Mouse (Mus musculus): ENCODE results near the gene Golm1.

Gene Golm1

DNA sequence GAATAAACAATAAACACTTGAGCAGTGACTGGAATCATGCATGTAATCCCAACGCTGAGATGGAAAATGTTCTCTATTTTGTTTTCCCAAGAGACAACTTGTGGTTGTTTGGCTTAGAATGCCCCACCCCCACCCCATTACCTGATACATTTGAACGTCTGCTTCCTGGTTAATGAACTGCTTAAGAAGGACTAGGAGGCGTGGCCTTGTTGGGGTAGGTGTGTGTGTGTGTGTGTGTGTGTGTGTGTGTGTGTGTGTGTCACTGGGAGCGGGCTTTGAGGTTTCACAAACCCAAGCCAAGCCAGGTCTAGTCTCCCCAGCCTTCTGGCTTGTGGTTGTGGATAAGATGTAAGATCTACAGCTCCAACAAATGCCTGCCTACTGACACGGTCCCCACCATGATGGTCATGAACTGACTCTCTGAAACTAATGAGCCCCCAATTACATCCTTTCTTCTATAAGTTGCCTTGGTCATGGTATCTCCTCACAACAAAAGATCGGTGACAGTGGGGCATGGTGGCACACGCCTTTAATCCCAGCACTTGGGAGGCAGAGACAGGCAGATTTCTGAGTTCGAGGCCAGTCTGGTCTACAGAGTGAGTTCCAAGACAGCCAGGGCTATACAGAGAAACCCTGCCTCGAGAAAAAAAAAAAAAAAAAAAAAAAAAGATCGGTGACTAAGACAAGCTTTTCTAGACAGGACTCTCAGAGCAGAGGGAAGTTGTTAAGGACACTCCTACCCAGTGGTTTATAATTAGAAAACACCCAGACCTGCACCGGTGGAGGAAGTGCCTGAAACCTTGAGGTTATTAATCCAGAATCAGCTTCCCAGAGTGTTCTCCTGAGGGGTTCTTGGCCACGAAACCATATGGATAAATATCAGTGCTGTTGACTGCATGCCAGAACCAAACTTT is 962 bp upstream of the Golm1 start:
- in situ Hi-C loops (cut with MboI) = no loop called here

DNA sequence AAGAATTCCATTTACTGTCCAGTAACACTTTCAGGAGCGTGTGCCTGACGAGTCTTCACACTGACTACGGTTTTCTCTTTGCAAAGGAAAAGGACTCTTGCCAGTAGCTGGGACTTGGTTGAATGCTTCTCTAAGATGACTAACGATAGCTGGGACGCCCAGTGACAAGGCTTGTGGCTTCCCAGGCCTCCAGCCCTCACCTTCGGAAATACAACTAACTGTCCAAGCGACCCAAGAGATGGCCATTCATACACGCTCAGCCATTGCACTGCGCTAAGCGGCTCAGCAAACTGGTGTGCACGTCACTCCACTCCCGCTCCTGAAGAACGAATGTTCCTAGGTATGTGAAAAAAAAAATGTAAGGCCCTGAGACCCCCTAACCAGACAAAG is 855 bp downstream of the Golm1 start:
- in situ Hi-C loops (cut with MboI) = no loop called here

DNA sequence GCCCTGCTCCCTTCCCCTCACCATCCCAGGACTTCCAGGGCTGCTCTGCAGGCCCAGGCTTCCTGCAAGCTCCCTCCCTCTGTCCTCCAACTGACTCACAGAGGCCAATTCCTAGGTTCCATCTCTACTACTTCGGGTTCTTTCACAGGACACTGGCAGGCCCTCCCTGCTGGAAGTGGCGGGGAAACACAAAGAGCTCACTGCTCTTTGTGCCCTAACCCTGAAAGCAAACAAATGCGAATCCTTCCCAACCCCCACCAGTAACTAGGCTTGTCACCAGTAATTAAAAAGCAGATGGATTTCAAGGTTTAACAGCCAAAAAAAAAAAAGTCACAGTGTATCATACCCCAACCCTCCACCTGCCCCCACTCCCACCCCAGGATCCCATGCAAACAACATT is 1.4 kb downstream of the Golm1 start:
- in situ Hi-C loops (cut with MboI) = no loop called here

DNA sequence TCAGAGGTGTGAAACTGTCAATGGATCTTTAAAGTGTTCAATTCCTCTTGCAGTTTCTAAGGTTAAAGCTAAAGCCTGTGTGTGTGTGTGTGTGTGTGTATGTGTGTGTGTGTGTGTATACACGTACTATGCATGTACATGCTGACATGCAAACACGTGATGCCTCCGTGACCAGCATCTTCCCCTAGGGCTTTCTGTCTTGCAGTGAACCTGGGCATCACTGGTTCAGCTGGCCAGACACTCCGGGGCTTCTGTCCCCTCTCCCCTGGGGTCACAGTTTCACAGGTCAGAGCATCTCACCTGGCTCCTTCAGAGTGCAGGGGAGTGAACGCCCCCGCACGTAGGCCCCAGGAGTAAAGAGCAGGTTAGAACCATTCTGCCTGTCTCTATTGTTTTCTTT is 2.0 kb downstream of the Golm1 start:
- in situ Hi-C loops (cut with MboI) = no loop called here

DNA sequence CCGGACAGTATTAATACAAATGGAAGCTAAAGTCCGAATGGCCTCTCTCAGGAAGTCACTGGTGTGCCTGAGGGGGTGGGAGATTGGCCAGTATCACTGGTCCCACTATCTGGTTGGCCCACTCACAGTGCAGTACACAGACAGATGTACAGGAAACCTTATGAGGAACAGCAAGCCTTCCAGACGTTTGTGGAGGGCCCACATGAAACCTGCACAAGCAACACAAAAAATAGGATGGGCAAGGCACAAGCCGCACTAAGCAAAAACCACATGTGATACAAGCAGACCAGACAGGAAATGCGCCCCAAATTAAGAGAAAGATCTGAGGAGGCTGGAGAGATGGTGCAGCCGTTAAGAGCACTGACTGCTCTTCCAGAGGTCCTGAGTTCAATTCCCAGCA is 3.4 kb downstream of the Golm1 start:
- in situ Hi-C loops (cut with MboI) = no loop called here

DNA sequence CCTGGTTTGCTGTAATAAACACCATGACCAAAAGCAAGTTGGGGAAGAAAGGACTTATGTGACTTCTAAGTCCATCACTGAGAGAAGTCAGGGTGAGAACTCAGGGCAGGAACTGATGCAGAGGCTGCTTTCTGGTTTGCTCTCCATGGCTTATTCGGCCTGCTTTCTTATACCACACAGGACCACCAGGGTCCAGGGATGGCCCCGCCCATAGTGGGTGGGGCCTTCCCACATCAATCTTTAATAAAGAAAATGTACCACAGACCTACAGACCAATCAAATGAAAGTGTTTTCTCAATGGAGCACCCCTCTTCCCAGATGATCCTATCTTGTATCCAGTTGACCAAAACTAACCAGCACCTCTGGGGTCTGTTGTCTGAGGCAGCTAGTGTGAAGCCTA is 4.1 kb downstream of the Golm1 start:
- in situ Hi-C loops (cut with MboI) = no loop called here

DNA sequence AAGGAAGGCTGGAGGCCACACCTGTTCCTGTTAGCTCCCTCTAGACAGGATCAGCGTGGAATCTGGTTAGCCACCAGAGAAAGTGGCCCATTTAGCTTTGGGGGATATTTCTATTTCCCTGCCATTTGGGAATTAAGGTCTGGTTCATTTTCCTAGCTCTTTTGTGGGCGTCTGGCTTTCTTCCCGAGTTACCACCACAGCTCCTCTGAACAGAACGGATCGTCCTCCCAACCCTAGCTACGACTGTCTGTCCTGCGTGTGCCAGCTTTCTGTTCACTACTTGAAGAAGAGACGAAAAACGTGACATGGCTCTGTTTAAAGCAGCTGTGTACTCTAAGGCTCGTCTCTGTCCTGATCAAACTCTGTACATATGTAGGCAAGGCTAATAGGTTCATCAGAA is 5.7 kb downstream of the Golm1 start:
- in situ Hi-C loops (cut with MboI) = no loop called here

DNA sequence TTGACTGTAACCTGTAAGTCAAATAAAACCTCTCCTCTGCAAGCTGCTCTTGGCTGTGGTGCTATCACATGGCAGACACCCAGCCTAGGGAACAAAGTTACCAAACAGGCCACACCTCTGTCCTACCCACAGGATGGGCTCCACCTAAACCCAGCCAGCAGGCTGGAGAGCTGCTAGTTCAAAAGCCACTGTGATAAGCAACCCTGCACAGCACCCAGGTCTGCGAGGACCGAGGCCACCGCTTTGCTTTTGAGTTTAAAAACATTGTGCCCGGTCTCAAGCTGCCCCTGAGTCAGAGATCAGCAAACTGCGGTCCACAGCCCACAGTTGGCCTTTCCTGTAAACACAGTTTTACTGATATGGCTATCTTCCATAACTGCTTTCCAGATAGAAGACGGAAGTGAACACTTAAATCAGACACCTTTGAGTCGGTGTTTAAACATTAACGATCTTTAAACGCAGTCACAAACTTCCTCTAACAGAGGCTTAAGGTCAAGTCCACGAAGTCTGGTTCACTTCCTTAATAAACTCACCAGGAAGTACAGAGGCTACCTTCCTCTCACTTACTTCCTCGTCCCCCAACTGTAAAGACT is 7.0 kb downstream of the Golm1 start:
- in situ Hi-C loops (cut with MboI) = no loop called here

DNA sequence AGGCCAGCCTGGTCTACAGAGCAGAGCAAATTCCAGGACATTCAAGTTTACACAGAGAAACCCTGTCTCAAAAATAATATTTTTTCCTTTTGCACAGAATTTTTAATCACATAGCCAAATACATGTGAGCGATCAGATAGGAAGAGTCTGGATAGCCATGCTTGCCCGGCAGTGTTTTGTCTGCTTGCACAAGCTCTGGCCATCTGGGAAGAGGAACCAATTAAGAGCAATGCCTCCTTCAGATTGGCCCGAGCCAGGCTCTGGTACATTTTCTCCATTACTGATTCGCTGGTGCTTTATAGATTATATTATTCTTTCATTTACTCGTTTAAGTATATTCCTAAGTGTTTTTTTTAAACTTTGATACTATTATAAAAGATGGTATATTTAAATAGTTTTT is 7.8 kb downstream of the Golm1 start:
- in situ Hi-C loops (cut with MboI) = no loop called here

DNA sequence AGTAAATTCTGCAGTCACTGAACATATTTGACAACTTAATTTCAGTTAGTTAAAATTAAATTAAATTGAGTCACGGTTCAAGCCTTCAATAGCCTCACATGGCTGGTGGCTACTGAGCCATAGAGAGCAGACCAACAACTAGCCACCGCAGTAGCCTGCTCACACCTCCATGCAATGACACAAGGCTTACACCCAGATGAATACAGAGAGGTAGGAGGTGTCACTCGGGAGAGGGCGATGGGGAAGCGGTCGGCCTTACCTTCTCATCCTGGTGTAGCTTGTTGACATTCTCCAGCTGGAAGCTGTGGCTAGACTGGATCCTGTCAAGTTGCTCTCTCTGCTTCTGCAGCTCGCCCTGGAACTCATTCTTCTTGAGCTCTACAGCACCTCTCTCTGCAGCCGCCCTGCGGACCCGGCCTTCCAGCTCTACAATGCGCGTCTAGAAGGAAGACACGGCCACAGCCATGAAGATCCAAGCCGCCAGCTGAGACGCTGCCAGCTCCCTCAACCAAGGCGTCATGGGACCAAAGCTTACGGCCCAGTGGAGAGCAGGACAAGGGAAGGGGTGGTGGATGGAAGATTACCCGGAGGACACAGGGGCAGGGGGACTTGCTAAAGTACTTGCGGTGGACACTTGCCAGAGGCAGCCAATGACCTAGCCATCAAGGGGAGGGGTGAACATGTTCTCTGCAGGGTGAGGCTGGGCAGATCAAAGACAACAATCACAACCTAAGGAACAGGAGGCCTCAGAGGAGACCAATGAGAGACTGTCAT is 11.5 kb downstream of the Golm1 start:
- in situ Hi-C loops (cut with MboI) = no loop called here

DNA sequence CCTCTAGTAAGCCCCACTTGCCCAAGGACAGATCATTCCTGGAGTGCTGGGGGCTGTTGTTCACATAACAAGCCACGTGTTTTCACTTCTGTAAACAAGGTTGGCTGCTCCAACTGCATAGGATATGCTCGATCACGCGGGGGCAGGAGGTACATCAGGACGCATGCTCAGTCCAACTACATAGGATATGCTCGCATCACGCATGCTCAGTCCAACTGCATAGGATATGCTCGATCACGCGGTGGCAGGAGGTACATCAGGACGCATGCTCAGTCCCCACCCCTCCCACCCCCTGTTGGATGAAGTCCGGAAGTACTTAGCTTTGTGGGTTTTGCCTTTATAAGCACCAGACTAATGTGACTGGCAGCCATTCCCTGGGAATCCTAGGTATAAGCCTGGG is 13.6 kb downstream of the Golm1 start:
- in situ Hi-C loops (cut with MboI) = no loop called here

DNA sequence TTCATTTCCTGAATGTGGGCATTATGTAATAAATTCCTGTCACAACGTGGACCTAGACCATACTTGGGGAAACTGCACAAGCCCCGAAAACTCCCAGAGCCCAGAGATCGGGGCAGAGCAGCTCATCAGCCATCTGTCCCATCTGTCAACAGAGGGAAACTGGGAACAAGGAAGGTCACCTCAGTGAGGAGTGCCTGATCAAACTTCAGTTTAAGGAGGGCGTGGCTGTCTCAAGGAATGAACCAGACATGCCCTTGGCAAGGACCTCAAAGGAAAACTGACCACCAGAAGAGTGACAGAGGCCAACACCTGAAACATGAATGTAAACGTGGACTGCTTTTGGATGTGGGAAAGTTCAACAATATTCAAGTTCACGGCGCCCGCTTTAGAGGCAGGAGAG is 14.2 kb downstream of the Golm1 start:
- in situ Hi-C loops (cut with MboI) = no loop called here

DNA sequence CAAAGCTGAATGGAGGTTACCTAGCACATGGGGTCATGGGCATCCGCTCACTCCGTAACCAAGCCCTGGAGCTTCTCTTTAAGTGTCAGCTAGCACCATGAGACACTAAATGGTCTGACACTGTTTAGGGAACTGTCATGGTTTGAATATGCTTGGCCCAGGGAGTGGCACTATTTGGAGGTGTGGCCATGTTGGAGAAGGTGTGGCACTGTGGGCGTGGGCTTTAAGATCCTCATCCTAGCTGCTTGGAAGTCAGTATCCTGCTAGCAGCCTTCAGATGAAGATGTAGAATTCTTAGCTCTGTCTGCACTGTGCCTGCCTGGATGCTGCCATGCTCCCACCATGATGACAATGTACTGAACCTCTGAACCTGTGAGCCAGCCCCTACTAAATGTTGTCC is 15.2 kb downstream of the Golm1 start:
- in situ Hi-C loops (cut with MboI) = no loop called here

DNA sequence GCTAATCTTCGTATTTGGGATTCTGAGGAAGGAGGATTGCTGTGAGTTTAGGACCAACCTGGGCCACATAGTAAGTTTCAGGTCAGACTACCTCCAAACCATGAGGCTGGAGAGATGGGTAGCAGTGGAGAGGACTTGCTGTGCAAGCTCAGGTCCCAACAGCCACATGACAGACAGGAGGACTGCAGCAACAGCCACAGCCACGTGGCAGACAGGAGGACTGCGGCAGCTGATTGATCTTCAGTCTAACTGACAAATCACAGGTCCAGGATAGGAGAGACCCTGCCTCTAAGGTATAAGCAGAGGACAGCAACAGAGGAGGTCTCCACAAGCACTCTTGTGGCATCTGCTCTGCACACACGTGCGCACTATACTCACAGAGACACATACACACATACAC is 17.8 kb downstream of the Golm1 start:
- in situ Hi-C loops (cut with MboI) = no loop called here

DNA sequence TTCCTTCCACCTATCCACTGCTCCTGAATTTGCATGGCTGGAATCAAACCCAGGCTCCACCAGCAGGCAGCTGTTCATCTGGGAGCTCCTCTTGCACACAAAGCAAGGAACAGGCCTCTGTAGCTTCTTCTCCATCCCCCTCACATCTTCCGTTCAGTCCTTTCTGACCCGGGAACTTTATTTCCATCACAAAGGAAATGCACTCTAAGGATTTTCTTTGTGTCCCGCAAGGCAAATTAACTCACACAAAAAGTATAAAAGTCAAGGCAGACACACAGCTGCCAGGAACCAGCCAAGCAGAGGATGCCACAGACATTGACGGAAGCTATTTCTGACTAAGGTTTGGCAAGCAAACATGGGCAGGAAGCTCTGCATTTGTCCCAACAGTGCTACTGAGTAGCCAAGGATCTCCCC is 18.6 kb downstream of the Golm1 start:
- in situ Hi-C loops (cut with MboI) = no loop called here

DNA sequence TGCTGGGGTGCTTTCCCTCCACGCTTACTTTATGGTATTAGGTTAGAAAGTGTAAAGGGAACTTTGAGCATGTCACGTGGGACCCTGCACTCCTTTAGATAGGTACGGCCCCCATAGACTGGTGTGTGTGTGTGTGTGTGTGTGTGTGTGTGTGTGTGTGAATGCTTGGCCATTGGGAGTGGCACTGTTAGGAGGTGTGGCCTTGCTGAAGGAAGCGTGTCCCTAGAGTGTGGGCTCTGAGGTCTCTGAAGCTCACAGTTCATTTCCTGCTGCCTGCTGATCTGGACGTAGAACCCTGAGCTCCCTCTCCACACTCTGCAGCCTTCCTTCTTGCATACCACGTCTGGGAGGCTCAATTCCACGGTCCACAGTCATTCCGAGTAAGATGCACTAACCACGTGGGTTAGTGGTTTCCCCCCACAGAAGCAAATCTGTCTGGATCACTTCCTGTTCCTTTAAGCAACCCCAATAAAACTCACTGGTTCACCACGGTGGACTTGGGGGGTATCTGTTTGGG is 19.2 kb downstream of the Golm1 start:
- in situ Hi-C loops (cut with MboI) = no loop called here

DNA sequence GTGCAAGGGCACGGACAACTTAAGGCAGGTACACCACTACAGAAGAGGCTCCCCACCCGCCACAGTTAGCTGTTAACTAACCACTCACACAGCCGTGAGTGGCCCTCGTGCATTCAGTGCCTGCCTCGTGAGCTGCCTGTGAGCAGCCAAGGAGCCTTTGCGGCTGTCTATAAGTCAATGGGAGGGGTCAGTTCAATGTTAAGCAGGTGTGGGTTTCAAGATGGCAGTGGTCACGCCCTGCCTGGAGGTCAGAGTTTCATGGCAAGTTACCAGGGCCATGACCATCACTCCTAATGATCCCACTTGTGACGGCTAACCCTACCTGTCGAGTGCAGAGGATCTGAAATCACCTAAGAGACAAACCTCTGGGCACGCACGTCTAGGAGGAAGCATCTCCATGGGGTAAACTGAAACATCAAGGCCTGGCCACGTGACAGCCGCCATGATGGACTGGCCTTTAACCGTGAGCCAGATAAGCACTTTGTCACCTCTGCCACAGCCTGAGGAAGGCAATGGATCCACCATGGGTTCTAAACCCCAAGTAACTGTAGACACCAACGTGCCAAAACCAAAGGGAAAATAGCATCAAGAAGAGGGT is 19.8 kb downstream of the Golm1 start:
- in situ Hi-C loops (cut with MboI) = no loop called here

DNA sequence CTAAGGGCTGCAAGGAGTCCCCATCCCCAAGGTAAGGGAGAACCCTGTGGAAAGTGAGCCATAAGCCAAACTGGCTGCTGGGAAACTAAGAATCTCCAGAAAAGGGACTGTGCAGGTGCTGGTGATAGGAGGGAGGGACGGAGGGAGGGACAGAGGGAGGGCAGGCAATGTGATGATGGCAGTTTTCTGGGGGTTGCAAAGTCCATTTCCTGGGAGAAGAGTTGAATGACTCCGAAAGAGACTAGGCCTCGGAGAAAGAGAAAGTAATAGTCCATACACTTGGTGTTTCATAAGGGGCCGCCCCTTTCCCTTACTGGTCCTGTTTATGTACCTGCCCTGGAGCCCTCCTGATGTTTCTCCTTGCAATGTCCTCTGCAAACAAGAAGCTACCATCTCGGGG is 21.1 kb downstream of the Golm1 start:
- in situ Hi-C loops (cut with MboI) = no loop called here

DNA sequence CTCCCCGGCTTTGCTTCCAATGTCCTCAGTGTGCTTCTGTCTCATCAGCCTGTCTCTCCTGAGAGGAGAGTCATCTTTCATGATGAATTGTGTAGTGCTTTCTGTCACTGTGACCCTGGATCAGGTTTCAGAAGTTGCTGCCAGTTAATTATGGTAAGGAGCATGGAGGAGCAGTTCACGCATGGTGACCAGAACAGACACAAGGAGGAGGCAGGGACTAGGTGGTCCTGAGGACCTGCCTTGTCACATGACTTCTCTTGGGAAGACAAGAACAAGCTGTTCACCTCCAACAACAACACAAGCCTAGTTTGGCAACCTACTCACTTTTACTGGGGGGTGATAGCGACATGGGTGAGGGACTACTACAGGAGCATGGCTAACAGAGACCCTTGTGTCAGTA is 22.5 kb downstream of the Golm1 start:
- in situ Hi-C loops (cut with MboI) = no loop called here

DNA sequence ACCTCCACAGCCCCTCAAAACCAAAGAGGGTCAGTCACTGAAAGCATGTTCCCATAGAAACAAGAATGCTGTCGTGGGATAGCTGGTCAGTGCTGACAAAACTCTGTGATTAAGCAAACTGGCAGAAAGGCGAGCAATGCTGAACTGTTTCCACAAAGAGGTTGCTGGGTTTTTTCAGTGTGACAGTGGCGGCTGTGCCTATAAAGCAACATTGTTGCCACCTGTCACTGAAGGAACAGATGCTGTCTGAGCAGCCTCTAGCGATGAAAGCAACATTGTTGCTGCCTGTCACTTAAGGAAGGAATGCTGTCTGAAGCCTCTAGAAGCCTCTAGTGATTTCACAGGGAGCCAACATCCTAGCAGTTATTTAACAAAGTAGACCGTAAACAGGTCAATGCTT is 23.0 kb downstream of the Golm1 start:
- in situ Hi-C loops (cut with MboI) = no loop called here

DNA sequence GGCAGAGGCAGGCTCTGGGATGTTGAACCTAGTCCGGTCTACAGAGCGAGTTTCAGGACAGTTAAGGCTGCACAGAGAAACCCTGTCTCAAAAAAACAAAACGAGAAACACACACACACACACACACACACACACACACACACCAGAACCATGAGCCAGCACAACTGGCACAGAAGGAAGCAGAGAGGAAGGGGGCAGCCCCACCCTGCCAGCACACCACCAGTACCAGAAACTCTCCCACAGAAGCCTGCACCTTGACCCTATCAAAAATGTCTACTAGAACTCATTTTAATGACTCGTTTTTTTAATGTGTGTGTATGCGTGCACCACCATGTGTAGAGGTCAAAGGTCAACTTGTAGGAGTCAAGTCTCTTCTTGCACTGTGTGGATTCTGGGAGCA is 25.8 kb downstream of the Golm1 start:
- in situ Hi-C loops (cut with MboI) = no loop called here

DNA sequence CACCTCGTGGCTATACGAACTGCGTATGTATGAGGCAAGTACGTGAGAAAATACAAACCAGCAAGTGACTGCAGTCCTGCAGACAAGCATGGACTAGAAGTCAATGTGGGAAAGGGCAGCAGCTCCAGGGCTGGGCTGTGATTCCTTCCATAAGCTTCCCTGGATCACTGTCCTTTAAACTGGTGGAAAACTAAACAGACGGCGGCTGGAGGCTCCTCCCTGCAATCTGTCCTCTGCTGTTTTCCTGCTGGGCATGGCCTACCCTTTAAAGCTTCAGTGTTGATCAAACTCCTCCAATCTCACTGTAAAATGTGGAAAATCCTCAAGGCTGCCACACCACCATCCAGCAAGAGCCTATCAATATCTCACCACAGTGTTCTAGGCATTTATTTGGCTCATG is 27.0 kb downstream of the Golm1 start:
- in situ Hi-C loops (cut with MboI) = no loop called here

Measured in mature B cell (primary cell).